Mouse (Mus musculus) E14TG2a.4 (cell line): ENCODE measurements around the gene Rbms3.

Source experiments
- CTCF ChIP-seq: conservative IDR thresholded peaks from 2 replicates; pipeline ENCODE4 v1.5.1; 2014; ENCODE audit warnings: low read length
- NANOG ChIP-seq: IDR thresholded peaks from 2 replicates; pipeline ENCODE4 v1.6.1; 2014; ENCODE audit warnings: borderline replicate concordance, low read length, mixed read lengths

DNA sequence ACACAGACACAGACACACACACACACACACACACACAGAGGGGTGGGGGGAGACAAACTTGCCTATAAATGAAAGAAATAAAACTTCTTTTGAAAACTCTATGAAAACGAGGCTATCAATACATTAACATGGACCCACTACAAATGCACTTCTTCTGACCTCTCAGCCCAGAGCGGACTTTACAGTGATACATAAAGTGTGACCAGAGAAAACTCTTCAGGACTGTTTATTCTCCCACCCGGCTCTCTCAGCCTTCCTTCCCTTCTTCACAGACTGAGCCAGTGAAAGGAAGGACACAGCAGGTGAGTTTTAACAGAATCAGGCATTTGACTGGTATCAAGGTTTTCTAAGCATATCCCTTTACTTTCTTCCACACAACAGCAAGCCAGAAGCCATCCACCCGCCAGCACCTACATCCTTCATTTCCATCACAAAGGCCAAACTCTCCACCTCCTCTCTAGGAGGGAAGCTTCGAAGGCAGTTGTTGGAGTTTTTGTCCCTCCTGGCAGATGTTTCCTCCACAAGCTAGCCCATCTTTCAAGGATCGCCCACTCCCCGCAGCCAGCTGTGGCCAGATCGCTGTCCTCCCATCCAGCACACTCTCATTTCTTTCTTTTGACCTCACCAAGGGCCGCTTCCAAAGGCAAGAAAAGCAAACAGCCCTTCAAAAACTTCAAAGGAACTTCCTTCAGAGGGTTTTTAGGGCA is 980.5 kb downstream of the Rbms3 start:
- TF ChIP-seq CTCF (no peak), NANOG (no peak)
